Mouse (Mus musculus) WW6 (cell line): ENCODE data around the gene Egfl7.

Experiments
- DNase-seq: peaks from one replicate; pipeline ENCODE4 v3.0.0-alpha.2; 2013; ENCODE audit warnings: low read depth, low spot score

The Egfl7 gene

GRCm38 (mm10) chr2:26593211-26594021 lies 13.6 kb downstream of the Egfl7 start:
- DNase-seq, result no peak

- peak; percentile 77 for DNase-seq
Measured at GRCm38 (mm10) chr2:26594022-26594346, 14.2 kb downstream of the Egfl7 start.

GRCm38 (mm10) chr2:26594461-26594933 lies 14.7 kb downstream of the Egfl7 start:
- no peak for DNase-seq

- no peak for DNase-seq
Measured at GRCm38 (mm10) chr2:26594934-26595724, 15.3 kb downstream of the Egfl7 start.

- no peak for DNase-seq
Measured at GRCm38 (mm10) chr2:26595725-26596435, 16.1 kb downstream of the Egfl7 start.

- DNase-seq, result no peak
Measured at GRCm38 (mm10) chr2:26596898-26597297, 17.1 kb downstream of the Egfl7 start.

GRCm38 (mm10) chr2:26597810-26598209 lies 18.0 kb downstream of the Egfl7 start:
- no peak for DNase-seq

GRCm38 (mm10) chr2:26598462-26598861 lies 18.6 kb downstream of the Egfl7 start:
- DNase-seq, result no peak

GRCm38 (mm10) chr2:26599965-26600364 lies 20.2 kb downstream of the Egfl7 start:
- DNase-seq, result no peak

GRCm38 (mm10) chr2:26600664-26601063 lies 20.9 kb downstream of the Egfl7 start:
- no peak for DNase-seq

GRCm38 (mm10) chr2:26601595-26601994 lies 21.8 kb downstream of the Egfl7 start:
- no peak for DNase-seq

GRCm38 (mm10) chr2:26602631-26603030 lies 22.8 kb downstream of the Egfl7 start:
- no peak for DNase-seq

- no peak for DNase-seq
Measured at GRCm38 (mm10) chr2:26603159-26603558, 23.3 kb downstream of the Egfl7 start.

GRCm38 (mm10) chr2:26603720-26604671 lies 24.2 kb downstream of the Egfl7 start, which contains the start of gene Agpat2:
Agpat2 (minus strand) TSS chr2:26604417.
- peak; percentile 63 for DNase-seq

GRCm38 (mm10) chr2:26605331-26605730 lies 25.5 kb downstream of the Egfl7 start:
- DNase-seq, result no peak

GRCm38 (mm10) chr2:26606579-26606978 lies 26.8 kb downstream of the Egfl7 start:
- DNase-seq, result no peak

GRCm38 (mm10) chr2:26607056-26607910 lies 27.5 kb downstream of the Egfl7 start:
- no peak for DNase-seq

GRCm38 (mm10) chr2:26608781-26609180 lies 29.0 kb downstream of the Egfl7 start:
- no peak for DNase-seq

GRCm38 (mm10) chr2:26609261-26609661 lies 29.4 kb downstream of the Egfl7 start:
- DNase-seq, result no peak

- DNase-seq, result no peak
Measured at GRCm38 (mm10) chr2:26610526-26610925, 30.7 kb downstream of the Egfl7 start.
